Mouse (Mus musculus): ENCODE data around the gene Nid1.

DNA sequence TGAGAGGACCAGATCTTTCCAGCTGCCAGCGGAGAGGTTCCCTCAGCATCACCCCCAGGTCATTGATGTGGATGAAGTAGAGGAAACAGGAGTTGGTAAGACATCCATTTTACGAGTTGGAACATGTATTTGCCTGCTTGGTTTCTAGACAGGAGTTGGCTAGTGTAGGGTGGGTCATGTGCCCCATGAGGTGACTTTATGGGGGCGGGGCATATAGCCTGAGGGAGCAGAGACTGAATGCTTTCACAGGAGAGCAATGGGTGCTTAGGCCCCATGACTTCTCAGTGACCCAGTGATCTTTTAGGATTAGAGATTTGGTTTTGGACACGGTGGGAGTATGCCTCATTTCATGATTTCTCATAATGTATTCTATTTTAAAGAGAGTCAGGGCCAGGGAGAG lies 31.2 kb downstream of the Nid1 start:
- TF ChIP-seq CTCF (IDR thresholded peaks at IDR 0.05; ENCODE audit: low read depth, low read length) (no peak), POLR2A (IDR thresholded peaks at IDR 0.05; ENCODE audit: borderline replicate concordance, low read depth, low read length) (no peak)

Measured in bone marrow macrophage, adult 2 months (primary cell).